Mouse (Mus musculus) liver, adult 2 months (tissue): ENCODE data around the gene Hadha. TPM values are rescaled to one million over a fixed set of nuclear protein-coding genes. Genes with fewer than 3 reads are reported as not detected.

Experiments
- DNase-seq: peaks from one replicate; pipeline ENCODE4 v3.0.0-alpha.2; 2011; ENCODE audit warnings: low read depth, low spot score; ENCODE audit errors: extremely low read depth
- H3K27ac ChIP-seq: fragments of 200-500 bp; replicated peaks from 2 replicates; pipeline ENCODE4 v1.5.1; 2012; ENCODE audit warnings: low read depth, mild to moderate bottlenecking, control low read depth, inconsistent platforms, low read length; ENCODE audit not compliant: insufficient read depth
- H3K27me3 ChIP-seq: fragments of 200-500 bp; 2 replicates; pipeline ENCODE4 v1.6.1; 2012; ENCODE audit warnings: mild to moderate bottlenecking, moderate library complexity, low read length, inconsistent platforms; ENCODE audit not compliant: control insufficient read depth, insufficient read depth
- H3K36me3 ChIP-seq: fragments of 200-500 bp; 2 replicates; pipeline ENCODE4 v1.6.1; 2012; ENCODE audit warnings: low read length, inconsistent platforms; ENCODE audit not compliant: control insufficient read depth, insufficient read depth
- H3K4me1 ChIP-seq: fragments of 200-500 bp; 2 replicates; pipeline ENCODE4 v1.6.1; 2011; ENCODE audit warnings: low read length; ENCODE audit not compliant: control insufficient read depth, insufficient read depth
- H3K4me3 ChIP-seq: fragments of 200-500 bp; 2 replicates; pipeline ENCODE4 v1.5.1; 2011; ENCODE audit warnings: low read depth, mild to moderate bottlenecking, control low read depth, low read length, moderate library complexity; ENCODE audit not compliant: insufficient read depth
- H3K79me2 ChIP-seq: fragments of 200-500 bp; 2 replicates; pipeline ENCODE4 v1.6.1; 2012; ENCODE audit warnings: inconsistent platforms, mild to moderate bottlenecking, low read length, moderate library complexity; ENCODE audit not compliant: control insufficient read depth, insufficient read depth
- H3K9ac ChIP-seq: fragments of 200-500 bp; 2 replicates; pipeline ENCODE4 v1.6.1; 2012; ENCODE audit warnings: low read depth, mild to moderate bottlenecking, control low read depth, inconsistent platforms, low read length
- CTCF ChIP-seq: fragments of 200-500 bp; IDR thresholded peaks from 2 replicates; pipeline ENCODE4 v1.5.1; 2011; ENCODE audit warnings: low read depth, low read length, control low read depth
- POLR2A ChIP-seq: fragments of 200-500 bp; IDR thresholded peaks from 2 replicates; pipeline ENCODE4 v1.6.1; 2011; ENCODE audit warnings: low read length, control low read depth; ENCODE audit not compliant: insufficient read depth; ENCODE audit errors: extremely low read depth
- WGBS: fragments of 180-500 bp; shearing (Covaris S2); methylation state at CpG from one replicate; pipeline ENCODE4 v1.1.7; 2018; 5-methylcytosine and 5-hydroxymethylcytosine counted together
- polyA plus RNA-seq: library from polyadenylated mRNA; depleted of rRNA; stranded (reverse); fragments of >200 nt; gene quantifications from 2 replicates; pipeline ENCODE4 v1.2.3, GENCODE M21; 2012
- total RNA-seq: library from RNA; depleted of rRNA; stranded (reverse); fragments of >200 nt; gene quantifications from 2 replicates; pipeline ENCODE4 v1.2.3, GENCODE M21; 2014

The Hadha gene
- total and polyA plus RNA-seq, 2 experiments = 124 to 239 TPM

GRCm38 (mm10) chr5:30120106-30120505 lies 34.9 kb downstream of the Hadha start:
- H3K4me3 ChIP-seq = no peak overlapping the region
- H3K4me1 ChIP-seq = no peaks in the 10 kb centered on the region
- WGBS = 67% methylated on average over 7 of the region's 7 CpGs
- H3K27ac ChIP-seq = no peak overlapping the region
- H3K9ac ChIP-seq = no peak overlapping the region
- H3K36me3 ChIP-seq = peaks cover 54% of the 10 kb centered on the region
- H3K27me3 ChIP-seq = no peaks in the 10 kb centered on the region
- peak; percentile 74 for DNase-seq
- TF ChIP-seq CTCF = no peak
- TF ChIP-seq POLR2A = no peak
- H3K79me2 ChIP-seq = no peaks in the 10 kb centered on the region

- peaks cover 4% of the 10 kb centered on the region; the same call in 1 of the 2 replicates for H3K4me1 ChIP-seq
- no peak overlapping the region for H3K27ac ChIP-seq
- no peak for DNase-seq
- no peak overlapping the region for H3K9ac ChIP-seq
- 87% methylated on average over 6 of the region's 6 CpGs for WGBS
- H3K36me3 ChIP-seq = peaks cover 46% of the 10 kb centered on the region
- no peaks in the 10 kb centered on the region for H3K79me2 ChIP-seq
- H3K4me3 ChIP-seq = no peak overlapping the region
- TF ChIP-seq POLR2A = no peak
- TF ChIP-seq CTCF = no peak
- H3K27me3 ChIP-seq = peaks cover 7% of the 10 kb centered on the region
Measured at GRCm38 (mm10) chr5:30119163-30119562, 35.8 kb downstream of the Hadha start.

DNA sequence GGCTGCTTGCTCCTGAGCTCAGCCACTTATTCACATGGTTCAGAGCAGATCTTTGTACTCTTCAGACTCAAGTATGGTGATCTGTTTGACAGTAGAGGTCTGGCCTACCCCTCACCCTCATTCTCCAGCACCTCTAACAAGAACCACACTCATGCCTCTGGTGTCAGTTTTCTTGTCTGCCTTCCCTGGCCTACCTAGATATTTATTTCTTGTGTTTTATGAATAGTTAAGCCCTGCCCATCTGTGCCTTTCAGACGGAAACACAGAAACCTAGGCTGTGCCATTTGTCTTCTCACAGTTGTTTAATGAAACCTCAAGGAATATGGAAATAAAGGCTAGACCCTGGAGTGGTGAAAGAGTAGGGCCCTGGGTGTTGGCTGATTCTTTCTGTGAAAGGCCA lies 36.9 kb downstream of the Hadha start:
- WGBS = 86% methylated on average over 1 of the region's 1 CpGs
- Histone ChIP-seq H3K36me3 (peaks cover 37% of the 10 kb centered on the region), H3K4me1 (peaks cover 4% of the 10 kb centered on the region; the same call in 1 of the 2 replicates), H3K79me2 (no peaks in the 10 kb centered on the region), H3K27ac (no peak overlapping the region), H3K4me3 (no peak overlapping the region), H3K27me3 (peaks cover 8% of the 10 kb centered on the region), H3K9ac (no peak overlapping the region)
- TF ChIP-seq CTCF (no peak), POLR2A (no peak)
- DNase-seq = no peak

- no peaks in the 10 kb centered on the region for H3K79me2 ChIP-seq
- no peak overlapping the region for H3K9ac ChIP-seq
- no peak overlapping the region for H3K4me3 ChIP-seq
- H3K27ac ChIP-seq = no peak overlapping the region
- peaks cover 5% of the 10 kb centered on the region; the same call in 1 of the 2 replicates for H3K4me1 ChIP-seq
- WGBS = 67% methylated on average over 10 of the region's 10 CpGs
- peaks cover 20% of the 10 kb centered on the region for H3K36me3 ChIP-seq
- DNase-seq = no peak
- H3K27me3 ChIP-seq = peaks cover 8% of the 10 kb centered on the region
- TF ChIP-seq CTCF (peak; percentile 18; the same call in 1 of the 2 replicates), POLR2A (no peak)
Measured at GRCm38 (mm10) chr5:30115718-30116117, 39.2 kb downstream of the Hadha start.

DNA sequence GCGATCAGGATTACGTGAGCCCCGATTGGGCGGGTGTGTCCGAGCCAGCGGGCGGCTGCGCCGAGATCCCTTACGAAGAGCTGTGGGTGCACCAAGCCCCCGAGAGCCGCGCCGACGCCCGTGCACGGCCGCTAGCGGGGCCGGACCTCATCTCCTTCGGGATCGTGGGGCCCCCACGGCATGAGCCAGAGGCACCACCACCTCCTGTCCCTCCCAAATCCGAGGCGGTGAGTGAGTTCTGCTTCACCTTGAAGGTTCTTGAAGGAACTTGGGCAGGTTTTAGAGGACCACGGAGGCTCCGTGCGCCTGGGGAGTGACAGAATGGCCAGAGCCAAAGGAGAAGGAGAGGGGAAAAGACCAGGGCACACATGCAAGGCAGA lies 40.2 kb downstream of the Hadha start:
- no peak overlapping the region for H3K27ac ChIP-seq
- 2% methylated on average over 28 of the region's 28 CpGs for WGBS
- peak overlapping the region; percentile 23; the same call in 1 of the 2 replicates for H3K4me3 ChIP-seq
- no peak for TF ChIP-seq POLR2A
- peak overlapping the region; percentile 9; the same call in 1 of the 2 replicates for H3K9ac ChIP-seq
- DNase-seq = no peak
- H3K4me1 ChIP-seq = peaks cover 5% of the 10 kb centered on the region; the same call in 1 of the 2 replicates
- peaks cover 13% of the 10 kb centered on the region; the same call in 1 of the 2 replicates for H3K36me3 ChIP-seq
- peaks cover 8% of the 10 kb centered on the region for H3K27me3 ChIP-seq
- H3K79me2 ChIP-seq = no peaks in the 10 kb centered on the region

GRCm38 (mm10) chr5:30113881-30114760 lies 40.8 kb downstream of the Hadha start:
- peaks cover 7% of the 10 kb centered on the region; the same call in 1 of the 2 replicates for H3K36me3 ChIP-seq
- peaks cover 8% of the 10 kb centered on the region for H3K27me3 ChIP-seq
- H3K27ac ChIP-seq = no peak overlapping the region
- H3K79me2 ChIP-seq = no peaks in the 10 kb centered on the region
- 5% methylated on average over 99 of the region's 103 CpGs for WGBS
- H3K9ac ChIP-seq = peak overlapping the region; percentile 9
- H3K4me3 ChIP-seq = peak overlapping the region; percentile 23; the same call in 1 of the 2 replicates
- TF ChIP-seq POLR2A (no peak), CTCF (peak; percentile 59)
- peaks cover 5% of the 10 kb centered on the region; the same call in 1 of the 2 replicates for H3K4me1 ChIP-seq
- DNase-seq = no peak
